Mouse (Mus musculus) neural tube, embryonic 14.5 days (tissue): ENCODE measurements around the gene Fam129a. TPM values are rescaled to one million over a fixed set of nuclear protein-coding genes. Genes with fewer than 3 reads are reported as not detected.

Source experiments
- ATAC-seq: fragments of 200-750 bp; cut with Nextera tagmentation; 2 replicates; pipeline ENCODE4 v1.8.0; 2017; ENCODE audit warnings: low read depth, mild to moderate bottlenecking, moderate TSS enrichment, moderate library complexity
- H3K27ac ChIP-seq: fragments of 300-500 bp; sonication (generic); 2 replicates; pipeline ENCODE4 v1.5.1; 2014; ENCODE audit warnings: low read depth, mild to moderate bottlenecking, control low read depth, low read length, moderate library complexity, mixed read lengths
- H3K27me3 ChIP-seq: fragments of 300-500 bp; sonication (generic); 2 replicates; pipeline ENCODE4 v1.6.1; 2014; ENCODE audit warnings: low read length; ENCODE audit not compliant: control insufficient read depth, insufficient read depth
- H3K36me3 ChIP-seq: fragments of 300-500 bp; sonication (generic); 2 replicates; pipeline ENCODE4 v1.6.1; 2014; ENCODE audit warnings: low read length, mixed read lengths; ENCODE audit not compliant: control insufficient read depth, insufficient read depth
- H3K4me1 ChIP-seq: fragments of 300-500 bp; sonication (generic); 2 replicates; pipeline ENCODE4 v1.6.1; 2014; ENCODE audit warnings: low read length; ENCODE audit not compliant: control insufficient read depth, insufficient read depth
- H3K4me2 ChIP-seq: fragments of 300-500 bp; sonication (generic); 2 replicates; pipeline ENCODE4 v1.6.1; 2014; ENCODE audit warnings: mild to moderate bottlenecking, low read depth, low read length, control low read depth
- H3K4me3 ChIP-seq: fragments of 300-500 bp; sonication (generic); 2 replicates; pipeline ENCODE4 v1.5.1; 2014; ENCODE audit warnings: low read depth, low read length, control low read depth, mixed read lengths
- H3K9ac ChIP-seq: fragments of 300-500 bp; sonication (generic); replicated peaks from 2 replicates; pipeline ENCODE4 v1.6.1; 2014; ENCODE audit warnings: low read depth, mild to moderate bottlenecking, control low read depth, low read length, mixed read lengths
- H3K9me3 ChIP-seq: fragments of 300-500 bp; sonication (generic); 2 replicates; pipeline ENCODE4 v1.6.1; 2016; ENCODE audit warnings: low read length; ENCODE audit not compliant: control insufficient read depth
- WGBS: fragments of 180-500 bp; shearing (Covaris S2); extraction: QIAGEN DNeasy Blood & Tissue Kit; methylation state at CpG from one replicate; pipeline ENCODE4 v1.1.7; 2014; 5-methylcytosine and 5-hydroxymethylcytosine counted together
- polyA plus RNA-seq: library from polyadenylated mRNA; unstranded; fragments of >200 nt; fragmentation: Nextera tagmentation; extraction: Ambion mirVana; gene quantifications from 2 replicates; pipeline ENCODE4 v1.2.1, GENCODE M21; 2014

Gene Fam129a
- polyA plus RNA-seq, 1 experiment from 2014 or later: 2.4 TPM

DNA sequence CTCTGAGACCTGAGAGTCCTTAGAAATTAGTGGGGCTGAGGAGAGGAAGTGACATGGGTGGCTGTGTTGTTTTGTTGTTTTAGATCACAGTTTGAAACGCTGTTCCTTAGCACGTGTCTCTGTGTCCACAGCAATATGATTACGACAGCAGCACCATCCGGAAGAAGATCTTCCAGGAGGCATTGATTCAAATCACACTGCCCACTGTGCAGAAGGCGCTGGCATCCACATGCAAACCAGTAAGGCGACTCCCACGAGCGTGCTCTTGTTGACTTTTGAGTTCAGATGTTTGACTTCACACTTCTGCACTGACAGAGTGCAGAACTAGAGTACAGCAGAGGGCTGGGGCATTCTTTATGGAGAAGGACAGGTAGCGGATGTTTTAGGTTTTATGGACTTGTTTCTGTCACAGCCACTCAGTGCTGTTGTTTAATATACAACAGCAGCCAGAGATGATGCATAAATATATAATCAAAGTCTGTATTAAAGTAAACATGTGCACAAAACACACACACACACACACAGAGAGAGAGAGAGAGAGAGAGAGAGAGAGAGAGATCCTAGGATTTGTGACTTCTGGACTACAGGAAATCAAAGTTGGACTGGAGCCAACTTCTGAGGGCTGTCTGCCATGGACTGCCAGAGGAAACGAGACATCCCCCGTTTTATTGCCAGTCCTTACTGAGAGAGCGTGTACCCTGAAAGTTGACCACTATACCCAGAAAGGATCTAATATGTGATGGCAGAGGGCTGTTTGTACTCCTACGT, 138.2 kb downstream of the Fam129a start:
- H3K4me1 ChIP-seq: no peaks in the 10 kb centered on the region
- no peak overlapping the region for H3K27ac ChIP-seq
- no peaks in the 10 kb centered on the region for H3K27me3 ChIP-seq
- ATAC-seq: no peak
- H3K4me3 ChIP-seq: no peak overlapping the region
- H3K36me3 ChIP-seq: no peaks in the 10 kb centered on the region
- H3K4me2 ChIP-seq: no peak overlapping the region
- H3K9ac ChIP-seq: no peak overlapping the region
- no peaks in the 10 kb centered on the region for H3K9me3 ChIP-seq
- WGBS: 65% methylated on average over 13 of the region's 13 CpGs

DNA sequence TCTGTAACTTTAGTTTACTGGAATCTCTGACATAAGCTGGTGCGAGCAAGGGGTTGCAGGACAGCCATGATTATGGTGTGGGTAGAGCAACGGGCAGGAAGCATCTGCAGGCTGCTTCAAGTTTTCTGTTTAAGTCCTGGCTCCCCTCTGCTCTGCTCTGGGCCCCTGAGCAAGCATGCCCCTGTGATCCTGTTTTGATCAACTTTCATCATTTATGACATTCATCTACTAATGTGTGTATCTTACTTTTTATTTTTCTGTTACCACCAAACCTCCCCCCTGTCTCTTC, 138.7 kb downstream of the Fam129a start:
- 71% methylated on average over 2 of the region's 2 CpGs for WGBS
- Histone ChIP-seq H3K4me2 (no peak overlapping the region), H3K27me3 (no peaks in the 10 kb centered on the region), H3K9ac (no peak overlapping the region), H3K27ac (no peak overlapping the region), H3K4me3 (no peak overlapping the region), H3K36me3 (no peaks in the 10 kb centered on the region), H3K9me3 (no peaks in the 10 kb centered on the region), H3K4me1 (no peaks in the 10 kb centered on the region)
- ATAC-seq: no peak

GRCm38 (mm10) chr1:151710424-151711055, 139.6 kb downstream of the Fam129a start:
- WGBS: 68% methylated on average over 5 of the region's 5 CpGs
- Histone ChIP-seq H3K4me3 (no peak overlapping the region), H3K4me1 (no peaks in the 10 kb centered on the region), H3K36me3 (no peaks in the 10 kb centered on the region), H3K27ac (no peak overlapping the region), H3K27me3 (no peaks in the 10 kb centered on the region), H3K9ac (no peak overlapping the region), H3K4me2 (no peak overlapping the region), H3K9me3 (no peaks in the 10 kb centered on the region)
- ATAC-seq: no peak

DNA sequence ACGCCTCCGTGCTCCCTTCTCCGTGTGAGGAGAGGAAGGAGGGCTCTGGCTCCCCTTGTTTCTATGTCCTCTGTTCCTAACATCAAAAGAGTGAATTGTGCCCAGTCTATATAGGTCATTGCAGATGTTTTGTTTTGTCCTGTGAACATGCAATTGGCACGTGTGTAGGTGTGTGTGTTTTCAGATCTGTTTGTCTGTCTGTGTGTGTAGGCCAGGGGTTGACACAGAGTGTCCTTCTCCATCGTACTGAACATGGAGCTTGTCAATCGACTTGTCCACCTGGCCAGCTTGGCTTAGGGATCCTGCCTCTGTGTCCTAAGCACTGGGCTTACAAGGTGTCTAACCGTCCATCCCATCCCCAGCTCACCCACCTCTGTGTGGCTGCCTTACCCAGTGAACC, 140.1 kb downstream of the Fam129a start:
- Histone ChIP-seq H3K4me1 (no peaks in the 10 kb centered on the region), H3K4me3 (no peak overlapping the region), H3K36me3 (no peaks in the 10 kb centered on the region), H3K9me3 (no peaks in the 10 kb centered on the region), H3K27me3 (no peaks in the 10 kb centered on the region), H3K4me2 (no peak overlapping the region), H3K9ac (no peak overlapping the region), H3K27ac (no peak overlapping the region)
- no peak for ATAC-seq
- WGBS: 75% methylated on average over 7 of the region's 7 CpGs

DNA sequence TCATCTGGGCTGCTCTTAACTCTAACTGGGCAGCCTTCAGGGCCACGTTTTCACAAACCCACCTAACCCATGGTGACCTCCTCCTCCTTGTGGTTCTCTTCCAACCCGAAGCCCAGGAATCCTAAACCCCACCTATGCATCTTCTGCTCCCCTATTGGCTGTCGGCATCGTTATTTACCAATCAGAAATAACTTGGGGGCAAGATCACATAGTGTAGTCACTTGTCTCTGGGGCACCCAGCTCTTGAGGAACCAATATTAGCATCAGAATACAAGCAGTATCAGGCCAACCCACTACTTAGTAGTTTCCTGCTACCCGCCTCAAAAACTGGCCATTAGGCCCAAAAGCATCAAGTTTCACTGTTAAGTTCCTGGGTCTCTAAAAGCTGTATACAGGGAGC, 141.7 kb downstream of the Fam129a start:
- Histone ChIP-seq H3K36me3 (no peaks in the 10 kb centered on the region), H3K4me1 (no peaks in the 10 kb centered on the region), H3K4me2 (no peak overlapping the region), H3K4me3 (no peak overlapping the region), H3K27me3 (no peaks in the 10 kb centered on the region), H3K9ac (no peak overlapping the region), H3K9me3 (no peaks in the 10 kb centered on the region), H3K27ac (no peak overlapping the region)
- 43% methylated on average over 5 of the region's 5 CpGs for WGBS
- ATAC-seq: no peak

DNA sequence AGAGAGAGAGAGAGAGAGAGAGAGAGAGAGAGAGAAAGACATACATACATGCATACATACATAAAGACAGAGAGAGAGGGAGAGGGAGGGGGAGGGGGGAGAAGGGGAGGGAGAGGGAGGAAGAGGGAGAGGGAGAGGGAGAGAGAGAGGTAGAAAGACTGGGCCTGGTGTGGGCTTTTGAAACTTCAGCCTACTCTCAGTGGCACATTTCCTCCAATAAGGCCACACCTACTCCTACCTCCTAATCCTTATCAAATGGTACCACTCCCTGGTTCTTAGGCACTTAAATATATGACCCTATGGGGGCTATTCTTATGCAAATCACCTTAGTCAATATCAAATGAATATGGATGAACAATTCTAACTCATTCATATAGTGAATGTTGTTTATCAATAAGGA, 142.6 kb downstream of the Fam129a start:
- no peak overlapping the region for H3K4me2 ChIP-seq
- H3K36me3 ChIP-seq: no peaks in the 10 kb centered on the region
- no peaks in the 10 kb centered on the region for H3K4me1 ChIP-seq
- H3K9me3 ChIP-seq: no peaks in the 10 kb centered on the region
- ATAC-seq: no peak
- H3K4me3 ChIP-seq: no peak overlapping the region
- no peaks in the 10 kb centered on the region for H3K27me3 ChIP-seq
- H3K27ac ChIP-seq: no peak overlapping the region
- no peak overlapping the region for H3K9ac ChIP-seq

DNA sequence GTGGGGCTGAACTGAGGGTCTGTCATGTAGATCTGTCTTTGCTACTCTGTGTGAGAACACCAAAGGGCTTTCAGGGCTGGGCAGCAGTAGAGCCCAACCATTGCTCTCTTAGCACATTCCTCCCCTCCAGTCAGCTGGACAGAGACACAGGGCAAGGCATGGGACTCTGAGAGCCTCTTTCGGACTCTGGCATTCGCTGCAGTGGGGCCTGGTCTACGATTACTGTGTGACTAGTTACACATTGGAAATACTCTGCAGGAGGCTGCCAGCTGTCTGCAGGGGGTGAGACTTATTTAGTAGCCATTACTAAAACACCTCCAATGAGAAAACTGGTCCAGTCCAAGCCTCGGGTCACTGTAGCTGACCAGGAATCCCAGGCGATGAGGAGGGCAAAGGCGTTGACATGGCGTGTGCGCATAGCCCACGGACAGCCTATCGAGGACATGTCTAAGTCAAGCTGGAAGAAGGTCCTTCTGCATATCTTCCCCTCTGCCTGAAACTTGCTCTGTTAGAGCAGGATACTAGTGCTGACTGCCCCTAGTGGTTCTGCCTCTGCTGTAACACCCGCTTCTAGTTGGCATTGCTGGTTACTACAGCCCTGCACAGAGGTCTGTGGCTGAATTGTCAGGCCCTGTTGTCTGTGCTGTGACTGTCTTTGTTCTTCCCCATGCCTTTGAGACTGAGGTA, 145.2 kb downstream of the Fam129a start:
- ATAC-seq: no peak; the same call in 1 of the 2 replicates
- 75% methylated on average over 11 of the region's 11 CpGs for WGBS
- H3K9me3 ChIP-seq: no peaks in the 10 kb centered on the region

DNA sequence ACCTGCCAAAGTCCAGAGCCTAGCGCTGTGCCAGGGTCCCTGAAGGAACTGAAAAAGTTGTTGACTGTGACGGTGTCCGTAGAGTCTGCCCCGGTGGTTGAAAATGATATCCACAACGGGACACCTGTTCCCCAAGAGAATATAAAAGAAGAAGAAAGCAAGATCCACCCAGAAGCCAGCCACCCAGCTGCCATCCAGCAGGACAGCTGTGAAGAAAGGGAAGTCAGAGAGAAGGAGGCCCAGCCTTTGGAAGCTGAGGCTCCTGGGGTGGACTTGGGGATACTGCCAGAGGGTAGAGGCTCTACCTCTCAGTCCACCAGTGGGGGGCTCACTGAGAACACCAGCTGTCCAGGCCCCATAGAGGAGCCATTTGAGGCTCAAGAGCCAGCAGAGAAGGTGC, 146.6 kb downstream of the Fam129a start:
- Histone ChIP-seq H3K4me1 (no peaks in the 10 kb centered on the region), H3K27me3 (no peaks in the 10 kb centered on the region), H3K4me2 (no peak overlapping the region), H3K4me3 (no peak overlapping the region), H3K9ac (no peak overlapping the region), H3K9me3 (no peaks in the 10 kb centered on the region), H3K36me3 (no peaks in the 10 kb centered on the region), H3K27ac (no peak overlapping the region)
- 95% methylated on average over 5 of the region's 5 CpGs for WGBS
- no peak for ATAC-seq

More for the DNA sequence above, 145.2 kb downstream of the Fam129a start:
- Histone ChIP-seq H3K4me2 (no peak overlapping the region), H3K4me1 (no peaks in the 10 kb centered on the region), H3K4me3 (no peak overlapping the region), H3K27me3 (no peaks in the 10 kb centered on the region), H3K36me3 (no peaks in the 10 kb centered on the region), H3K9ac (no peak overlapping the region), H3K27ac (no peak overlapping the region)

DNA sequence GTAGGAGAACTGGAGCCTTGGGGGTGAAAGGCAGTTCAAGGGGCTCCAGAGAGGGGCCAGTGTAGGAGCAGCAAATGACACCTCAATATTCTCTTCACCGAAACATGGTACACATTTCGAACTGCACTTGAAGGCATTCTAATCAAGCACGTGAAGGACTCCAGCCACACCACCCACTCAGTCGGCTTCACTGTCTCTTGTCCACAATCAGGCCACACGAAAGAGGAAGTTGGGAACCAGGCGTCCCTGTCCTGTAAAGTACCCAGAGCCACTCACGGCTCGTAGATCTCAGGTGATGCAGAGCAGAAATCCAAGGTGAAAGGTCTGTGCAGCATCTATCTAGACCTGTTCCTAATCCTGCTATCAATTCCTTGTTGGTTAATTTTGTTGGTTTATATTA, 147.6 kb downstream of the Fam129a start:
- H3K27ac ChIP-seq: no peak overlapping the region
- no peaks in the 10 kb centered on the region for H3K9me3 ChIP-seq
- H3K36me3 ChIP-seq: no peaks in the 10 kb centered on the region
- 92% methylated on average over 8 of the region's 8 CpGs for WGBS
- ATAC-seq: no peak
- H3K4me3 ChIP-seq: no peak overlapping the region
- no peaks in the 10 kb centered on the region for H3K27me3 ChIP-seq
- no peak overlapping the region for H3K9ac ChIP-seq
- no peak overlapping the region for H3K4me2 ChIP-seq
- H3K4me1 ChIP-seq: no peaks in the 10 kb centered on the region
